Mouse (Mus musculus) midbrain, embryonic 10.5 days (tissue): Measurements from ENCODE around the gene Chst11. TPM values are rescaled to one million over a fixed set of nuclear protein-coding genes. Genes with fewer than 3 reads are reported as not detected.

Experiments used
- DNase-seq: peaks from one replicate; pipeline ENCODE4 v3.0.0-alpha.2; 2017; ENCODE audit warnings: low spot score
- H3K27ac ChIP-seq: fragments of 300-500 bp; sonication (generic); replicated peaks from 2 replicates; pipeline ENCODE4 v1.5.1; 2016; ENCODE audit warnings: mild to moderate bottlenecking
- H3K27me3 ChIP-seq: fragments of 300-500 bp; sonication (generic); 2 replicates; pipeline ENCODE4 v1.6.1; 2016; ENCODE audit warnings: low read depth, mild to moderate bottlenecking; ENCODE audit not compliant: poor library complexity, severe bottlenecking
- H3K36me3 ChIP-seq: fragments of 300-500 bp; sonication (generic); 2 replicates; pipeline ENCODE4 v1.6.1; 2016; ENCODE audit warnings: mild to moderate bottlenecking, moderate library complexity
- H3K4me1 ChIP-seq: fragments of 300-500 bp; sonication (generic); 2 replicates; pipeline ENCODE4 v1.6.1; 2016
- H3K4me3 ChIP-seq: fragments of 300-500 bp; sonication (generic); 2 replicates; pipeline ENCODE4 v1.5.1; 2016; ENCODE audit warnings: mild to moderate bottlenecking, moderate library complexity
- H3K9me3 ChIP-seq: fragments of 300-500 bp; sonication (generic); replicated peaks from 2 replicates; pipeline ENCODE4 v1.6.1; 2016; ENCODE audit warnings: mild to moderate bottlenecking
- WGBS: fragments of 180-500 bp; shearing (Covaris S2); methylation state at CpG from one replicate; pipeline ENCODE4 v1.1.7; 2016; 5-methylcytosine and 5-hydroxymethylcytosine counted together
- polyA plus RNA-seq: library from polyadenylated mRNA; unstranded; fragments of >200 nt; fragmentation: Nextera tagmentation; extraction: Ambion mirVana; gene quantifications from 2 replicates; pipeline ENCODE4 v1.2.1, GENCODE M21; 2016

Gene Chst11
- polyA plus RNA-seq, 1 experiment from 2014 or later: 0.94 TPM

- Histone ChIP-seq H3K4me1 (peaks cover 58% of the 10 kb centered on the region), H3K4me3 (no peak overlapping the region), H3K9me3 (no peaks in the 10 kb centered on the region), H3K27ac (no peak overlapping the region; the same call in 1 of the 2 replicates), H3K27me3 (no peaks in the 10 kb centered on the region), H3K36me3 (no peaks in the 10 kb centered on the region)
- no peak for DNase-seq
- 84% methylated on average over 19 of the region's 19 CpGs for WGBS
These were observed 86.7 kb downstream of the Chst11 start for GRCm38 (mm10) chr10:83071785-83072580.

DNA sequence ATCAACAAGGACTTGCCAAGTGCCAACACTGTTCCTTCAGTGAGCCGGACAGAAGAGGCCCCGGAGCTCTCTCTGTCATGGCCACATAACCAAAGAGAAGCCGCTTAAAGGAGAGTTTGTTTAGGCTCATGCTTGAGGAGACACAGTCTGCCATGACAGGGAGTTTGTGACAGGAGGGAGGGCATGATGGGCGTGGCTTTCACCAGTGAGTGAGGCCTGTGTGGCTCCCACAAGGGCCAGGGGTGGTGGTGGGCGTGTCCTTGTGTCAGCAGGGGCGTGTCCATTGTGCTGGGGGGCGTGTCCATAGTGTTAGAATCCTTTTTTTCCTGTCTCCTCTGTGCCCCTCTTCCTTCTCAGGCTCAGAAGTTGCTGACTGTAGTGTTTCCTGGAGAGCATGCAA lies 87.8 kb downstream of the Chst11 start:
- Histone ChIP-seq H3K9me3 (no peaks in the 10 kb centered on the region), H3K4me3 (no peak overlapping the region), H3K27ac (no peak overlapping the region), H3K36me3 (no peaks in the 10 kb centered on the region), H3K4me1 (peaks cover 56% of the 10 kb centered on the region), H3K27me3 (no peaks in the 10 kb centered on the region)
- DNase-seq: peak; percentile 51
- 59% methylated on average over 7 of the region's 7 CpGs for WGBS

GRCm38 (mm10) chr10:83076816-83077215 lies 91.5 kb downstream of the Chst11 start:
- no peaks in the 10 kb centered on the region for H3K27me3 ChIP-seq
- H3K4me3 ChIP-seq: no peak overlapping the region
- no peaks in the 10 kb centered on the region for H3K9me3 ChIP-seq
- peaks cover 56% of the 10 kb centered on the region for H3K4me1 ChIP-seq
- no peaks in the 10 kb centered on the region for H3K36me3 ChIP-seq
- H3K27ac ChIP-seq: no peak overlapping the region
- 90% methylated on average over 7 of the region's 7 CpGs for WGBS
- DNase-seq: no peak

DNA sequence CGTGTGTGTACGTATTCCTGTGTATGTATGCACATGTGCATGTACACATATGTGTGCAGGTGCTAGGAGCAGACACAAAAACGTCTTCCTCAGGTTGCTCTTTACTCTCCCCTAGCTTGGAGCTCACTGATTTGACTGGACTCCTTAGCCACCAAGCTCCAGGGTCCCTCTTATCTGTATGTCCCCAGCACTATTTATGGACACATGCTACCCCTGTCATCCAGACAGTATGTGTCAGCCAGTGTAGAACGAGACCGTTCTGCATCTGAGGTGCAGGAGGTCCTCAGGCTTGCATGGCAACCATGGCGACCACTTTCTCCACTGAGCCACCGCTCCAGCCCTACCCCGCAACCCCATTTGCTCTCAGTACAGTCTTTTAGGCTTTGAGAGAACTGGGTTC lies 93.4 kb downstream of the Chst11 start:
- H3K36me3 ChIP-seq: no peaks in the 10 kb centered on the region

GRCm38 (mm10) chr10:83079755-83080154 lies 94.5 kb downstream of the Chst11 start:
- WGBS: 85% methylated on average over 13 of the region's 13 CpGs
- H3K27ac ChIP-seq: no peak overlapping the region
- no peak for DNase-seq
- H3K27me3 ChIP-seq: no peaks in the 10 kb centered on the region
- H3K36me3 ChIP-seq: no peaks in the 10 kb centered on the region
- peaks cover 45% of the 10 kb centered on the region for H3K4me1 ChIP-seq
- H3K4me3 ChIP-seq: no peak overlapping the region
- no peaks in the 10 kb centered on the region for H3K9me3 ChIP-seq

More for the DNA sequence above, 93.4 kb downstream of the Chst11 start:
- no peak for DNase-seq
- no peaks in the 10 kb centered on the region for H3K9me3 ChIP-seq
- no peak overlapping the region for H3K4me3 ChIP-seq
- peaks cover 41% of the 10 kb centered on the region for H3K4me1 ChIP-seq
- no peaks in the 10 kb centered on the region for H3K27me3 ChIP-seq
- 86% methylated on average over 8 of the region's 8 CpGs for WGBS
- H3K27ac ChIP-seq: no peak overlapping the region

- WGBS: 52% methylated on average over 12 of the region's 12 CpGs
- no peak overlapping the region for H3K4me3 ChIP-seq
- H3K36me3 ChIP-seq: no peaks in the 10 kb centered on the region
- no peaks in the 10 kb centered on the region for H3K27me3 ChIP-seq
- DNase-seq: peak; percentile 38
- H3K4me1 ChIP-seq: peaks cover 45% of the 10 kb centered on the region
- 0 out of 2 replicates have a peak overlapping the region, but pooled peaks have one; percentile 59 for H3K27ac ChIP-seq
- H3K9me3 ChIP-seq: no peaks in the 10 kb centered on the region
These were observed 95.0 kb downstream of the Chst11 start for GRCm38 (mm10) chr10:83080275-83080741.

- peak overlapping the region; percentile 59; the same call in 1 of the 2 replicates for H3K27ac ChIP-seq
- H3K27me3 ChIP-seq: no peaks in the 10 kb centered on the region
- DNase-seq: no peak
- 39% methylated on average over 10 of the region's 10 CpGs for WGBS
- H3K9me3 ChIP-seq: no peaks in the 10 kb centered on the region
- no peak overlapping the region for H3K4me3 ChIP-seq
- peaks cover 45% of the 10 kb centered on the region for H3K4me1 ChIP-seq
- no peaks in the 10 kb centered on the region for H3K36me3 ChIP-seq
These were observed 95.6 kb downstream of the Chst11 start for GRCm38 (mm10) chr10:83080930-83081329.

DNA sequence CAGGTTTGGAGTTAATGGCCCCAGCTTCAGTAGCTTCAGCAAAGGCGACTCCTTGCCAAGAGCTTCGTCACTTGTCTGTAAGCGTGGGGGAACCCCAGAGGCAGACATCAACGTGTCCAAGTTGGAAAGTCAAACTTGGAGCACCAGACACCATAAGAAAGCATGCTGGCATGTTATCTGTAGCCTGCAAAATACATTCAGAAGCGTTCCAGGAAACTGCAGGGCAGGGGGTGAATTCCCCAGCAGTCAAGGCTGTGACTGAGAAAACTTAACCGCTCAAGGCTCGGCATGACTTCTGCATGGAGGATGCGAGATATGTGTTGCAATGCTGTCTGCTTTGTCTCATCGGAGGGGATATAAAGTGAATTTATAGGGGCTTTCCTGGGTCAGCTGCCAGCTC lies 98.6 kb downstream of the Chst11 start:
- DNase-seq: no peak
- H3K9me3 ChIP-seq: no peaks in the 10 kb centered on the region
- WGBS: 80% methylated on average over 9 of the region's 9 CpGs
- no peaks in the 10 kb centered on the region for H3K36me3 ChIP-seq
- H3K4me3 ChIP-seq: no peak overlapping the region
- peaks cover 55% of the 10 kb centered on the region for H3K4me1 ChIP-seq
- H3K27ac ChIP-seq: no peak overlapping the region; the same call in 1 of the 2 replicates
- no peaks in the 10 kb centered on the region for H3K27me3 ChIP-seq

DNA sequence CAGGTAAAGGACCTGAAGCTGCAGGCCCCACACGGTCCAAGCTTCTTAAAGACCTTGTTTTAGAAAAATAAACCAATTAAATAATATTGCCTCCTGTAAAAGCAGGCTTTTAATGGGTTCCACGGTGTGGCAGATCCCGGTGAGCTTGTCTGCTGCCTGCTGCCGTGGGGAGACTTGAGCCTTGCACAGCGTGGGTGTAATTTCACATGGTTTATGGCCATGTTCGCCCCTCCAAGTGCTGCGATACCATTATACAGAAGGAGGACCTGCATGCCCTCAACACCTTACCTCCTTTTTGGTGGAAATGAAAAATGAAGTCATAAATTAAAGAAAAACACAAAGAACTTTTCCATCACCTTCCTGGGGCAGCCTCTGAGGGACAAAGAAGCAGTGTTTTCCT lies 103.0 kb downstream of the Chst11 start:
- no peak for DNase-seq
- Histone ChIP-seq H3K9me3 (no peaks in the 10 kb centered on the region), H3K4me3 (no peak overlapping the region), H3K4me1 (peaks cover 42% of the 10 kb centered on the region), H3K27ac (peak overlapping the region; percentile 74; the same call in 1 of the 2 replicates), H3K27me3 (no peaks in the 10 kb centered on the region), H3K36me3 (no peaks in the 10 kb centered on the region)
- WGBS: 85% methylated on average over 7 of the region's 7 CpGs

DNA sequence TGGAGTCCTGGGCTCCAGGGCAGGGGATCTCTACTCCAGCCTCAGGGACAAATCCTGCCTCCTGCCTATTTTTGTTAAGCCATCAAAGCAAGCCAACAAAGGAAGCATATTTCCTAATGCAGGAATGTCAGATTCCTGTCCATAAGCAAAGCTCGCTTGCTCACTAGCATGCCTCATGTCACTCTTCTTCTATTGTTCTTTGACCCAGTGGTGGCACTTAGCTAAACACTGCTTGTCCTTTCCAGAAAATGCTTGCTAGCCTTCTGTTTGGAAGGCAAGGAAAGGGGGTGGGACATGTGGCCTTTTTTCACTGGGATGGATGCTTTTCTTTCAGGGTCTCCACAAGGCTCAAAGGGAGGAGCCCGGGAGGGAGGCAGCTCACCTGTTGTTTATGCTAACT lies 103.5 kb downstream of the Chst11 start:
- 31% methylated on average over 2 of the region's 2 CpGs for WGBS
- DNase-seq: no peak
- peaks cover 39% of the 10 kb centered on the region for H3K4me1 ChIP-seq
- no peaks in the 10 kb centered on the region for H3K9me3 ChIP-seq
- no peaks in the 10 kb centered on the region for H3K36me3 ChIP-seq
- H3K4me3 ChIP-seq: no peak overlapping the region
- H3K27ac ChIP-seq: peak overlapping the region; percentile 74
- no peaks in the 10 kb centered on the region for H3K27me3 ChIP-seq

DNA sequence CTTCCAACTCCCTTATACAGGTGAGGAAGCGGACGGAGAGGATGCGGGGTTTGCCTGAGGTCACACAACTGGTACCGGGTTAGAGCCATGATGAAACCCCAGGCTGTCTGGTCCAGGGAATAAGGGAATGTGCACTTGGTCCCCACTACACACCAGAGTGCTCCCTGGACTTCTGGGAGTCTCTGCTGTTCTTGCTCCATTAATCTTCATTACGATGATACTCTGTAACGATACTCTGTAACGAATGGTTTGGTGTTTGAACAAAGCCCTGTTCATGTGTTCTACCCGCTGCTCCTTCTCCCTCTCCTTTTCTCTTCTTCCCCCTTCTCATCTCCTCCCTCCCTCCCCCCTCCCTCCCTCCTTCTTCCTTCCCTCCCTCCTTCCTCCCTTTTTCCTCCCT lies 104.9 kb downstream of the Chst11 start:
- Histone ChIP-seq H3K27ac (no peak overlapping the region), H3K9me3 (no peaks in the 10 kb centered on the region), H3K27me3 (no peaks in the 10 kb centered on the region), H3K4me3 (no peak overlapping the region), H3K36me3 (no peaks in the 10 kb centered on the region), H3K4me1 (peaks cover 33% of the 10 kb centered on the region)
- DNase-seq: no peak
- WGBS: 92% methylated on average over 8 of the region's 8 CpGs

GRCm38 (mm10) chr10:83093705-83094104 lies 108.4 kb downstream of the Chst11 start:
- Histone ChIP-seq H3K27ac (no peak overlapping the region), H3K4me3 (no peak overlapping the region), H3K27me3 (0 out of 2 replicates have a peak, but pooled peaks cover 4% of the 10 kb centered on the region), H3K4me1 (peaks cover 34% of the 10 kb centered on the region), H3K36me3 (no peaks in the 10 kb centered on the region), H3K9me3 (no peaks in the 10 kb centered on the region)
- 90% methylated on average over 6 of the region's 6 CpGs for WGBS
- DNase-seq: no peak

DNA sequence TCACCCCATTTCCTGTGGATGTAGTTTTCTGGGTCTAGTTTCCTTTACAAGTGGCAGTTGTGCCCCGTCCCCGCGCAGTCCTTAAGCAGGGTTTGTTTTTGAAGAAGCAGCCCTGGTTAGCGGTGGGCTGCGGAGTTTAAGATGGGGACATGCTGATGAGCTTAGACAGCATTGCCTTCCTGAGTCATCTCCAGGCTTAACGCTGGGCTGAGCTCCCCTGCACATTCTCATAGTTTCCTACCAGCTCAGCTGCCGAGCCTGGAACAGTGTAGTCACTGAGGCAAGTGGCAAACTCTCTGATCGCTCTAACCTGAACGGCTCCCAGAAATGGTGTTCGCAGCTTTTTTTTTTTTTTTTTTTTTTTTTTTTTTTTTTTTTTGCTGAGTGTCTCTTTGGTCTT lies 109.0 kb downstream of the Chst11 start:
- Histone ChIP-seq H3K9me3 (no peaks in the 10 kb centered on the region), H3K4me3 (no peak overlapping the region), H3K27ac (no peak overlapping the region), H3K4me1 (peaks cover 33% of the 10 kb centered on the region), H3K27me3 (0 out of 2 replicates have a peak, but pooled peaks cover 4% of the 10 kb centered on the region), H3K36me3 (no peaks in the 10 kb centered on the region)
- DNase-seq: no peak
- WGBS: 87% methylated on average over 10 of the region's 10 CpGs
